Comparison of ENCODE assay signal across 8 mouse cellular contexts in the genomic region with DNA sequence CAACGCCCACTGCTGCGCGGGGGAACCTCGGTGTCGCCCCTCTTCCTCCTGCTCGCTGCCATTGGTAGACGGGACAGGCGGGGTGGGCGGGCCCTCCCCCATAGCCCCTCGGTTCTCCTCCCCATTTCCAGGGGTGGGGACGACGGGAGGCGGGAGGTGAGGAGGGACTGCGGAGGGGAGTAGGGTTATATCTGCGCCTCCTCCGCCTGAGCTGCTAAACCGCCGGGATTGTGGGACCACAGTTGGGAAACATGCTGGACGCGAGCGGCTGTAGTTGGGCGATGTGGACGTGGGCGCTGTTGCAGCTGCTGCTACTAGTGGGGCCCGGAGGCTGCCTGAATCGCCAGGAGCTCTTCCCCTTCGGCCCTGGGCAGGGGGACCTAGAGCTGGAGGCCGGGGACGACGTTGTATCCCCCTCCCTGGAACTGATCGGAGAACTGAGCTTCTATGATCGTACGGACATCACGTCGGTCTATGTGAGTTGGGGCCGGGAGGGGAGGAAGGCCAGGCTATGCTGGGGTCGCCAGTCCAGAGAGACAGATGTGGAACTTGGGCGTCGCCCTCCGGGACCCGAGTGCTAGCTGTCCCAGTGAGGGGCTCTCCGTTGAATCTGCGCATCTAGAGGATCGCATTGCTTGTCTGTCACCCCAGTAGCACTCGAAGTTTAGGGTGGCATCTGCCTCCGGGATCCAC.
DNase-seq lines count a peak whose midpoint lies in the region; ATAC-seq and TF ChIP-seq lines count a peak whose summit lies in the region.
"Not testable (repeated sequence)": the region's sequence is repeated elsewhere in the genome, so short reads cannot be mapped to it uniquely, and the experiment has no call there.

No protein-coding gene starts in this region.

- H3K4me2 ChIP-seq in forebrain, postnatal 0 days (ENCODE audit: low read depth): peak overlapping the region; percentile 34
- H3K4me2 ChIP-seq in heart, embryonic 13.5 days: peak overlapping the region; percentile 62
- peak overlapping the region; percentile 42; the same call in 1 of the 2 replicates for H3K4me2 ChIP-seq in hindbrain, embryonic 16.5 days (ENCODE audit: low read length)
- H3K4me2 ChIP-seq in lung, embryonic 14.5 days: peak overlapping the region; percentile 37; the same call in 1 of the 2 replicates
- peak overlapping the region; percentile 18 for H3K4me2 ChIP-seq in myocyte (ENCODE audit: low read depth)

- H3K36me3 ChIP-seq in forebrain, postnatal 0 days (ENCODE audit: insufficient read depth); heart, embryonic 13.5 days; hindbrain, embryonic 16.5 days (ENCODE audit: control insufficient read depth, insufficient read depth, low read length); lung, embryonic 14.5 days (ENCODE audit: insufficient read depth); myocyte (ENCODE audit: control insufficient read depth, insufficient read depth): not testable (repeated sequence)

- H3K4me3 ChIP-seq in forebrain, postnatal 0 days (ENCODE audit: low read depth, low read length): not testable (repeated sequence)
- peak overlapping the region; percentile 45 for H3K4me3 ChIP-seq in heart, embryonic 13.5 days
- peak overlapping the region; percentile 22 for H3K4me3 ChIP-seq in hindbrain, embryonic 16.5 days (ENCODE audit: low read length)
- peak overlapping the region; percentile 24 for H3K4me3 ChIP-seq in lung, embryonic 14.5 days (ENCODE audit: low read depth, low read length)
- H3K4me3 ChIP-seq in myocyte: peak overlapping the region; percentile 12

- not testable (repeated sequence) for H3K9me3 ChIP-seq in forebrain, postnatal 0 days (ENCODE audit: low read length); heart, embryonic 13.5 days; hindbrain, embryonic 16.5 days (ENCODE audit: control insufficient read depth, low read length); lung, embryonic 14.5 days (ENCODE audit: low read depth, low read length)

- not testable (repeated sequence) for H3K9ac ChIP-seq in forebrain, postnatal 0 days; heart, embryonic 13.5 days; hindbrain, embryonic 16.5 days (ENCODE audit: low read depth, low read length); lung, embryonic 14.5 days

- ATAC-seq in forebrain, postnatal 0 days: peak; percentile 68
- ATAC-seq in heart, embryonic 13.5 days (ENCODE audit: extremely low read depth, insufficient number of reproducible peaks, low FRiP score, low TSS enrichment): peak; percentile 52
- ATAC-seq in hindbrain, embryonic 16.5 days: peak; percentile 70
- ATAC-seq in lung, embryonic 14.5 days (ENCODE audit: insufficient read depth): peak; percentile 81

- not testable (repeated sequence) for H3K4me1 ChIP-seq in forebrain, postnatal 0 days (ENCODE audit: insufficient read depth); heart, embryonic 13.5 days; hindbrain, embryonic 16.5 days (ENCODE audit: control insufficient read depth, insufficient read depth, low read depth, low read length); lung, embryonic 14.5 days (ENCODE audit: insufficient read depth)

- not testable (repeated sequence) for H3K79me2 ChIP-seq in myocyte (ENCODE audit: control insufficient read depth, insufficient read depth)

- not testable (repeated sequence) for H3ac ChIP-seq in myocyte (ENCODE audit: control insufficient read depth, insufficient read length)

- TF ChIP-seq CTCF in forebrain, postnatal 0 days (IDR thresholded peaks at IDR 0.05; ENCODE audit: low read depth); lung, embryonic 14.5 days (IDR thresholded peaks at IDR 0.05; ENCODE audit: low read depth): not testable (repeated sequence)

- WGBS in forebrain, postnatal 0 days: under 1% methylated on average over 25 of the region's 46 CpGs
- WGBS in heart, embryonic 13.5 days: 0% methylated on average over 31 of the region's 46 CpGs
- WGBS in hindbrain, embryonic 16.5 days: under 1% methylated on average over 21 of the region's 46 CpGs
- under 1% methylated on average over 28 of the region's 46 CpGs for WGBS in lung, embryonic 14.5 days

- TF ChIP-seq POLR2A in myocyte (IDR thresholded peaks at IDR 0.05; ENCODE audit: insufficient read length, low read depth): not testable (repeated sequence)

- DNase-seq in adrenal gland, postnatal 36 days: peak; percentile 3 to 21
- DNase-seq in forebrain, postnatal 0 days: not testable (repeated sequence)
- peak; percentile 25 for DNase-seq in kidney, postnatal 36 days
- peak; percentile 21 for DNase-seq in lung, embryonic 14.5 days
- peak; percentile 47 for DNase-seq in testis, postnatal 10 days (ENCODE audit: low spot score)

- not testable (repeated sequence) for H3K27ac ChIP-seq in forebrain, postnatal 0 days (ENCODE audit: low read depth, low read length); heart, embryonic 13.5 days (replicated peaks); hindbrain, embryonic 16.5 days (ENCODE audit: low read depth, low read length); lung, embryonic 14.5 days (ENCODE audit: low read depth)

- H3K27me3 ChIP-seq in forebrain, postnatal 0 days (ENCODE audit: insufficient read depth, low read length); heart, embryonic 13.5 days (replicated peaks); hindbrain, embryonic 16.5 days (replicated peaks; ENCODE audit: control insufficient read depth, insufficient read depth, low read length); lung, embryonic 14.5 days (ENCODE audit: insufficient read depth, low read length); myocyte (ENCODE audit: control insufficient read depth, insufficient read depth, insufficient read length): not testable (repeated sequence)
